Mouse (Mus musculus): ENCODE measurements at regions not wholly inside any gene's neighbourhood (a gene's known extent, or its start where the extent isn't known, plus 50 kb on each side); places are given as distances from the start of the nearest gene placed in this dataset.

GRCm38 (mm10) chr12:26723399-26723798 is 254.4 kb downstream of the Cmpk2 start:
- intact Hi-C loops (cut with DNase I): no loop called here
- no peak for DNase-seq (ENCODE audit: low spot score)

GRCm38 (mm10) chr12:26698838-26699237 is 229.8 kb downstream of the Cmpk2 start:
- intact Hi-C loops (cut with DNase I): no loop called here
- no peak for DNase-seq (ENCODE audit: low spot score)

GRCm38 (mm10) chr12:26688048-26688447 is 219.0 kb downstream of the Cmpk2 start:
- intact Hi-C loops (cut with DNase I): no loop called here
- no peak for DNase-seq (ENCODE audit: low spot score)

- no peak for DNase-seq (ENCODE audit: low spot score)
- intact Hi-C loops (cut with DNase I): no loop called here
Observed at GRCm38 (mm10) chr12:26680568-26680947, 211.6 kb downstream of the Cmpk2 start.

- intact Hi-C loops (cut with DNase I): no loop called here
- DNase-seq (ENCODE audit: low spot score): no peak
Observed at GRCm38 (mm10) chr12:26679887-26680567, 211.0 kb downstream of the Cmpk2 start.

- no peak for DNase-seq (ENCODE audit: low spot score)
- intact Hi-C loops (cut with DNase I): no loop called here
Observed at GRCm38 (mm10) chr12:26665466-26665865, 196.5 kb downstream of the Cmpk2 start.

GRCm38 (mm10) chr12:26654251-26654650 is 185.2 kb downstream of the Cmpk2 start:
- DNase-seq (ENCODE audit: low spot score): no peak
- intact Hi-C loops (cut with DNase I): no loop called here

- DNase-seq (ENCODE audit: low spot score): no peak
- intact Hi-C loops (cut with DNase I): no loop called here
Observed at GRCm38 (mm10) chr12:26653781-26654180, 184.8 kb downstream of the Cmpk2 start.

GRCm38 (mm10) chr12:26646141-26646540 is 177.1 kb downstream of the Cmpk2 start:
- intact Hi-C loops (cut with DNase I): no loop called here
- no peak for DNase-seq (ENCODE audit: low spot score)

- intact Hi-C loops (cut with DNase I): no loop called here
- DNase-seq (ENCODE audit: low spot score): no peak
Observed at GRCm38 (mm10) chr12:26635665-26636241, 166.7 kb downstream of the Cmpk2 start.

GRCm38 (mm10) chr12:26635253-26635652 is 166.2 kb downstream of the Cmpk2 start:
- intact Hi-C loops (cut with DNase I): no loop called here
- DNase-seq (ENCODE audit: low spot score): no peak

- intact Hi-C loops (cut with DNase I): no loop called here
- no peak for DNase-seq (ENCODE audit: low spot score)
Observed at GRCm38 (mm10) chr12:26631795-26632122, 162.8 kb downstream of the Cmpk2 start.

- no peak for DNase-seq (ENCODE audit: low spot score)
- intact Hi-C loops (cut with DNase I): no loop called here
Observed at GRCm38 (mm10) chr12:26631111-26631794, 162.2 kb downstream of the Cmpk2 start.

- no peak for DNase-seq (ENCODE audit: low spot score)
Observed at GRCm38 (mm10) chr12:26621135-26621932, 152.3 kb downstream of the Cmpk2 start.

GRCm38 (mm10) chr12:26620501-26621134 is 151.6 kb downstream of the Cmpk2 start:
- intact Hi-C loops (cut with DNase I): no loop called here
- no peak for DNase-seq (ENCODE audit: low spot score)

More at GRCm38 (mm10) chr12:26621135-26621932, 152.3 kb downstream of the Cmpk2 start:
- intact Hi-C loops (cut with DNase I): no loop called here

GRCm38 (mm10) chr12:26617969-26618368 is 149.0 kb downstream of the Cmpk2 start:
- no peak for DNase-seq (ENCODE audit: low spot score)
- intact Hi-C loops (cut with DNase I): no loop called here

GRCm38 (mm10) chr12:26613086-26613705 is 144.2 kb downstream of the Cmpk2 start:
- DNase-seq (ENCODE audit: low spot score): no peak
- intact Hi-C loops (cut with DNase I): no loop called here

- no peak for DNase-seq (ENCODE audit: low spot score)
- intact Hi-C loops (cut with DNase I): no loop called here
Observed at GRCm38 (mm10) chr12:26610079-26610478, 141.1 kb downstream of the Cmpk2 start.

- intact Hi-C loops (cut with DNase I): no loop called here
Observed at GRCm38 (mm10) chr12:26598501-26598900, 129.5 kb downstream of the Cmpk2 start.

GRCm38 (mm10) chr12:26592125-26592524 is 123.1 kb downstream of the Cmpk2 start:
- DNase-seq (ENCODE audit: low spot score): no peak
- intact Hi-C loops (cut with DNase I): no loop called here

More at GRCm38 (mm10) chr12:26598501-26598900, 129.5 kb downstream of the Cmpk2 start:
- DNase-seq (ENCODE audit: low spot score): no peak
